Mouse (Mus musculus): ENCODE results near the gene Diaph2.
"Not testable (repeated sequence)": the region's sequence is repeated elsewhere in the genome, so short reads cannot be mapped to it uniquely, and the experiment has no call there.

Diaph2 gene

GRCm38 (mm10) chrX:130279144-130279543, 529.6 kb downstream of the Diaph2 start:
- DNase-seq (ENCODE audit: extremely low read depth, low read depth, low spot score) = no peak

- DNase-seq (ENCODE audit: extremely low read depth, low read depth, low spot score) = no peak
These were observed 531.9 kb downstream of the Diaph2 start for GRCm38 (mm10) chrX:130281484-130281883.

GRCm38 (mm10) chrX:130287032-130287431, 537.5 kb downstream of the Diaph2 start:
- no peak for DNase-seq (ENCODE audit: extremely low read depth, low read depth, low spot score)

GRCm38 (mm10) chrX:130289775-130290174, 540.2 kb downstream of the Diaph2 start:
- DNase-seq (ENCODE audit: extremely low read depth, low read depth, low spot score) = no peak

- no peak for DNase-seq (ENCODE audit: extremely low read depth, low read depth, low spot score)
These were observed 601.4 kb downstream of the Diaph2 start for GRCm38 (mm10) chrX:130350808-130351435.

GRCm38 (mm10) chrX:130351480-130351879, 601.9 kb downstream of the Diaph2 start:
- DNase-seq (ENCODE audit: extremely low read depth, low read depth, low spot score) = no peak

GRCm38 (mm10) chrX:130393508-130394145, 644.1 kb downstream of the Diaph2 start:
- no peak for DNase-seq (ENCODE audit: extremely low read depth, low read depth, low spot score)

GRCm38 (mm10) chrX:130403214-130403613, 653.7 kb downstream of the Diaph2 start:
- no peak for DNase-seq (ENCODE audit: extremely low read depth, low read depth, low spot score)

- not testable (repeated sequence) for DNase-seq (ENCODE audit: extremely low read depth, low read depth, low spot score)
These were observed 657.9 kb downstream of the Diaph2 start for GRCm38 (mm10) chrX:130407471-130407870.

- DNase-seq (ENCODE audit: extremely low read depth, low read depth, low spot score) = no peak
These were observed 659.4 kb downstream of the Diaph2 start for GRCm38 (mm10) chrX:130408985-130409384.

- no peak for DNase-seq (ENCODE audit: extremely low read depth, low read depth, low spot score)
These were observed 673.6 kb downstream of the Diaph2 start for GRCm38 (mm10) chrX:130423134-130423533.

GRCm38 (mm10) chrX:130451822-130452487, 702.4 kb downstream of the Diaph2 start:
- no peak for DNase-seq (ENCODE audit: extremely low read depth, low read depth, low spot score)

GRCm38 (mm10) chrX:130452488-130452823, 702.9 kb downstream of the Diaph2 start:
- DNase-seq (ENCODE audit: extremely low read depth, low read depth, low spot score) = no peak

- DNase-seq (ENCODE audit: extremely low read depth, low read depth, low spot score) = no peak
These were observed 723.6 kb downstream of the Diaph2 start for GRCm38 (mm10) chrX:130473133-130473532.

GRCm38 (mm10) chrX:130480877-130481276, 731.3 kb downstream of the Diaph2 start:
- DNase-seq (ENCODE audit: extremely low read depth, low read depth, low spot score) = no peak

- DNase-seq (ENCODE audit: extremely low read depth, low read depth, low spot score) = no peak
These were observed 753.3 kb downstream of the Diaph2 start for GRCm38 (mm10) chrX:130502680-130503464.

- DNase-seq (ENCODE audit: extremely low read depth, low read depth, low spot score) = no peak
These were observed 753.9 kb downstream of the Diaph2 start for GRCm38 (mm10) chrX:130503465-130503860.

- no peak for DNase-seq (ENCODE audit: extremely low read depth, low read depth, low spot score)
These were observed 756.1 kb downstream of the Diaph2 start for GRCm38 (mm10) chrX:130505626-130506025.

Data from fat pad, adult 2 months (tissue).